Mouse (Mus musculus) myocyte (in vitro differentiated cells): Measurements from ENCODE around the gene Npvf.

Experiments used
- CEBPB ChIP-seq: IDR thresholded peaks from 2 replicates; pipeline ENCODE4 v1.6.1; 2011; ENCODE audit warnings: mild to moderate bottlenecking, moderate library complexity; ENCODE audit not compliant: poor library complexity, insufficient read depth, severe bottlenecking
- E2F4 ChIP-seq: IDR thresholded peaks from one replicate; pipeline ENCODE4 v1.6.1; 2011; ENCODE audit warnings: mild to moderate bottlenecking, control low read depth, moderate library complexity; ENCODE audit not compliant: insufficient read depth
- MAX ChIP-seq: IDR thresholded peaks from one replicate; pipeline ENCODE4 v1.6.1; 2011; ENCODE audit warnings: low read depth, mild to moderate bottlenecking, control low read depth
- MYOD1 ChIP-seq, 3 experiments: IDR thresholded peaks; one replicate each; pipeline ENCODE4 v1.6.1; 2011; ENCODE audit warnings: control low read depth in 2 of 3, low read depth in 2 of 3, mild to moderate bottlenecking in 2 of 3, moderate library complexity in 1 of 3; ENCODE audit not compliant: insufficient read length in 2 of 3, control insufficient read depth in 1 of 3
- MYOG ChIP-seq, 3 experiments: IDR thresholded peaks; one replicate each; pipeline ENCODE4 v1.6.1; 2011; ENCODE audit warnings: control low read depth in 2 of 3, low read depth in 2 of 3, mild to moderate bottlenecking in 2 of 3; ENCODE audit not compliant: insufficient read length in 2 of 3, control insufficient read depth in 1 of 3, insufficient read depth in 1 of 3
- POLR2A ChIP-seq: IDR thresholded peaks from one replicate; pipeline ENCODE4 v1.6.1; 2011; ENCODE audit warnings: low read depth, mild to moderate bottlenecking, control low read depth, moderate library complexity; ENCODE audit not compliant: insufficient read length
- POLR2AphosphoS2 ChIP-seq: IDR thresholded peaks from one replicate; pipeline ENCODE4 v1.6.1; 2011; ENCODE audit warnings: low read depth, control low read depth; ENCODE audit not compliant: insufficient read length
- REST ChIP-seq: IDR thresholded peaks from one replicate; pipeline ENCODE4 v1.6.1; 2011; ENCODE audit warnings: mild to moderate bottlenecking, control low read depth, moderate library complexity; ENCODE audit not compliant: insufficient read depth, insufficient read length
- SRF ChIP-seq: IDR thresholded peaks from one replicate; pipeline ENCODE4 v1.6.1; 2011; ENCODE audit warnings: low read depth; ENCODE audit not compliant: control insufficient read depth, insufficient read length
- TCF12 ChIP-seq: IDR thresholded peaks from one replicate; pipeline ENCODE4 v1.6.1; 2011; ENCODE audit warnings: mild to moderate bottlenecking, control low read depth; ENCODE audit not compliant: poor library complexity, insufficient read depth, severe bottlenecking
- TCF3 ChIP-seq: IDR thresholded peaks from one replicate; pipeline ENCODE4 v1.6.1; 2011; ENCODE audit warnings: low read depth, control low read depth; ENCODE audit not compliant: insufficient read length
- USF1 ChIP-seq: IDR thresholded peaks from one replicate; pipeline ENCODE4 v1.6.1; 2011; ENCODE audit warnings: low read depth, mild to moderate bottlenecking, control low read depth, moderate library complexity

DNA sequence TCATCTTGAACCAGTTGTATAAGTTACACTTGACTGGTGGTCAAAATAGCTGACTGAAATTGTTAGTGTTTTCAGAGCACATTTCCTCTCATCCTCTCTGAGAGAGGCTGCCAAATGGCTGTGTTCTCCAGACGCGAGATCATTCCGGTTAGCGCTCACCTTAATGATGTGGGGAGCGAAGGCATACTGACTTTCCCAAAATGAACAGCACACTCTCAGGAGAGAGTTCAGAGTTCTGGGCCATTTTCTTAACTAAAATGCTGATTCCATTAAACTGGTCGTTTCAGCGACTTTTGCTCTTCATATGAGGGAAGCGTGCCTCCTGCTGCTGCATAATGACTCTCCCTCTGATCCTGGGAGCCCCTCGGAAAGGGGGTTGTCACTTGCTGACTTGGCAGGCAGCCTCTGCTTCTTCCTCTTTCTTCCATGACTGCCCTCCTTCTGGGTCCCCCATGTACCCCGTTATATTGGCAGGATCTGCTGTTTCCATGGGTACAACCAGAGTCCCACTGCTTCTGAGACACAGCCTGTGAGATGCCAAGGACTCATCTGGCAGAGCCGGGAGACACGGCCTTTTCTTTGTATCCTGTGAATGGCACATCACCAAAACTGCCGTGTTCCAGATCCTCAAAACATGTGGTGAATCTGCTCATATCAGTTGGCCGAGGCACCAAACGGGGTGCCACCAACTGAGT lies 35.0 kb upstream of the Npvf start:
- TF ChIP-seq POLR2A = no peak
- no peak for TF ChIP-seq USF1
- no peak for TF ChIP-seq MYOD1 (IDR thresholded peaks at IDR 0.05; ENCODE audit: control insufficient read depth in 1 of 3, insufficient read length in 2 of 3, low read depth in 2 of 3)
- no peak for TF ChIP-seq MAX
- TF ChIP-seq REST = no peak
- no peak for TF ChIP-seq MYOG (IDR thresholded peaks at IDR 0.05; ENCODE audit: control insufficient read depth in 1 of 3, insufficient read depth in 1 of 3, insufficient read length in 2 of 3, low read depth in 2 of 3)
- no peak for TF ChIP-seq SRF
- no peak for TF ChIP-seq TCF3
- TF ChIP-seq TCF12 = no peak
- no peak for TF ChIP-seq E2F4
- no peak for TF ChIP-seq POLR2AphosphoS2
- TF ChIP-seq CEBPB = no peak
